Comparison of ENCODE assay signal across 9 mouse cellular contexts in the genomic region with DNA sequence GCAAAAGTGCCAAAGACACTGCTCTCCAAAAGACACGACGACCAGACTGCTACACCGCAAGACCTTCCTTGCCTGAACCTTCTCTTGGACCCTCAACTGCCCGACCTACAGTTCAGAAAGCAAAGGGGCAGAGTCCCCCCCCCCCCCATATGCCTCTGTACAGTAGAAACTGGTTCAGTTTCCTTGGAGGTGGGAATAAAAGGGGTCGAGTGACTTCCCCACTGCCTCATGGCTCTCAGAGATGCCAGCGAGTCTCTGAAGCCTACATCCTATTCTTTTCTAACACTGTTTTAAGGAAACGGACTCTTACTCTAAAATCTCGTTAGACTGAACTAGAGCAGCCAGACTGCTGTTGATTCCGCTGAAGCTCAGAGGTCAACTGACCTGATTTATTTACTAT. TPM values are rescaled to one million over a fixed set of nuclear protein-coding genes. Genes with fewer than 3 reads are reported as not detected.
DNase-seq lines count a peak whose midpoint lies in the region; ATAC-seq and TF ChIP-seq lines count a peak whose summit lies in the region.
"Had no signal": no experiment of that assay in that cellular context is flagged by ENCODE, and none has a peak within 500 bp of the region (broad histone marks: within the 10 kb centered on the region; RNA-seq: fewer than 3 reads in every experiment).

No protein-coding gene starts in this region.

- peak overlapping the region; percentile 57; the same call in 1 of the 2 replicates for H3K4me3 ChIP-seq in layer of hippocampus, adult 2 months
- H3K4me3 ChIP-seq in forebrain, embryonic 11.5 days (ENCODE audit: low read depth, low read length) = peak overlapping the region; percentile 42; the same call in 1 of the 2 replicates
- peak overlapping the region; percentile 60 for H3K4me3 ChIP-seq in limb, embryonic 10.5 days
- peak overlapping the region; percentile 49 for H3K4me3 ChIP-seq in neural tube, embryonic 13.5 days

- H3K9ac ChIP-seq in forebrain, embryonic 11.5 days (ENCODE audit: low read length) = no peak overlapping the region
- H3K9ac ChIP-seq in neural tube, embryonic 13.5 days = peak overlapping the region; percentile 54; the same call in 1 of the 2 replicates

- no peaks in the 10 kb centered on the region for H3K36me3 ChIP-seq in forebrain, embryonic 11.5 days (ENCODE audit: control insufficient read depth, insufficient read depth, low read length)
- no peaks in the 10 kb centered on the region for H3K36me3 ChIP-seq in limb, embryonic 10.5 days
- no peaks in the 10 kb centered on the region for H3K36me3 ChIP-seq in neural tube, embryonic 13.5 days

- peak overlapping the region; percentile 88 for H3K4me2 ChIP-seq in forebrain, embryonic 11.5 days (ENCODE audit: low read depth, low read length, severe bottlenecking)
- peak overlapping the region; percentile 91 for H3K4me2 ChIP-seq in neural tube, embryonic 13.5 days

- WGBS in forebrain, embryonic 11.5 days = 47% methylated on average over 9 of the region's 9 CpGs
- WGBS in limb, embryonic 10.5 days = 39% methylated on average over 9 of the region's 9 CpGs
- WGBS in neural tube, embryonic 13.5 days = 42% methylated on average over 9 of the region's 9 CpGs

- no peak for TF ChIP-seq CTCF in layer of hippocampus, adult 2 months (conservative IDR thresholded peaks at IDR 0.05)

- no peak for DNase-seq in layer of hippocampus, adult 2 months (ENCODE audit: low spot score in 2 of 2)
- DNase-seq in layer of hippocampus, postnatal 14 days (ENCODE audit: low spot score in 2 of 2) = no peak
- DNase-seq in forebrain, embryonic 11.5 days (ENCODE audit: low spot score) = no peak
- no peak for DNase-seq in limb, embryonic 10.5 days (ENCODE audit: low spot score)
- DNase-seq in right cerebral cortex, postnatal 10 days (ENCODE audit: low spot score in 2 of 2) = no peak
- no peak for DNase-seq in left cerebral cortex, adult 18-20 months (ENCODE audit: low spot score in 2 of 2)
- no peak for DNase-seq in spleen, adult 18-20 months

- H3K9me3 ChIP-seq in forebrain, embryonic 11.5 days (ENCODE audit: control insufficient read depth, low read length) = no peaks in the 10 kb centered on the region
- H3K9me3 ChIP-seq in limb, embryonic 10.5 days (replicated peaks) = no peaks in the 10 kb centered on the region
- H3K9me3 ChIP-seq in neural tube, embryonic 13.5 days = no peaks in the 10 kb centered on the region

- peak; percentile 29 for ATAC-seq in forebrain, embryonic 11.5 days (replicated peaks; ENCODE audit: low FRiP score)
- no peak; the same call in 1 of the 2 replicates for ATAC-seq in neural tube, embryonic 13.5 days (ENCODE audit: low read depth)

- H3K4me1 ChIP-seq in forebrain, embryonic 11.5 days (replicated peaks; ENCODE audit: control insufficient read depth, insufficient read depth, low read length) = peaks cover 3% of the 10 kb centered on the region; the same call in 1 of the 2 replicates
- H3K4me1 ChIP-seq in limb, embryonic 10.5 days = peaks cover 40% of the 10 kb centered on the region
- H3K4me1 ChIP-seq in neural tube, embryonic 13.5 days (replicated peaks) = peaks cover 20% of the 10 kb centered on the region

- no peaks in the 10 kb centered on the region; the same call in none of the 2 replicates for H3K27me3 ChIP-seq in forebrain, embryonic 11.5 days (ENCODE audit: control insufficient read depth, insufficient read depth, low read length)
- no peaks in the 10 kb centered on the region; the same call in 1 of the 2 replicates for H3K27me3 ChIP-seq in limb, embryonic 10.5 days (ENCODE audit: low read depth, poor library complexity, severe bottlenecking)
- peaks cover 47% of the 10 kb centered on the region for H3K27me3 ChIP-seq in neural tube, embryonic 13.5 days
- H3K27me3 ChIP-seq: Patski had no signal

- H3K27ac ChIP-seq in layer of hippocampus, adult 2 months = no peak overlapping the region
- H3K27ac ChIP-seq in forebrain, embryonic 11.5 days (ENCODE audit: low read depth, low read length) = no peak overlapping the region
- peak overlapping the region; percentile 88 for H3K27ac ChIP-seq in limb, embryonic 10.5 days
- no peak overlapping the region for H3K27ac ChIP-seq in neural tube, embryonic 13.5 days (replicated peaks)

RNA-seq across cellular contexts. Expression of a gene that starts 0.7 kb away (rescaled TPM):
- total RNA-seq in layer of hippocampus, adult 2 months (2021) = 1 to 10 TPM; 3.6 to 4.9 TPM
- 10 to 100 TPM in 1 of 2 experiments, 1 to 10 TPM in 1; 8.2 to 18.9 TPM for total RNA-seq in layer of hippocampus, postnatal 14 days (2021)
- polyA plus RNA-seq in forebrain, embryonic 11.5 days (2014; fragmentation: Nextera tagmentation; extraction: Ambion mirVana) = 9.2 and 12.2 TPM in 2 replicates
- 10.5 and 16.1 TPM in 2 replicates for polyA plus RNA-seq in limb, embryonic 10.5 days (2016; fragmentation: Nextera tagmentation; extraction: Ambion mirVana)
- polyA plus RNA-seq in neural tube, embryonic 13.5 days (2015; fragmentation: Nextera tagmentation; extraction: Ambion mirVana) = 11.5 and 11.7 TPM in 2 replicates
- total RNA-seq in left cerebral cortex, adult 18-20 months (2021) = 1 to 10 TPM; 6.9 to 7.1 TPM
